Mouse (Mus musculus): ENCODE measurements around the gene Zfp511. TPM values are rescaled to one million over a fixed set of nuclear protein-coding genes. Genes with fewer than 3 reads are reported as not detected.

Gene Zfp511
- polyA plus RNA-seq, 1 experiment, result 43.3 TPM

GRCm38 (mm10) chr7:140011336-140011735 is 24.9 kb upstream of the Zfp511 start:
- H3K4me1 ChIP-seq (ENCODE audit: control insufficient read depth, insufficient read depth, insufficient read length), result no peaks in the 10 kb centered on the region
- no peaks in the 10 kb centered on the region for H3K27me3 ChIP-seq (ENCODE audit: control insufficient read depth, insufficient read depth, low read length)
- H3K36me3 ChIP-seq (ENCODE audit: control insufficient read depth, insufficient read depth, low read length), result no peaks in the 10 kb centered on the region
- no peak for DNase-seq (ENCODE audit: low read depth in 1 of 2, low spot score in 2 of 2)
- WGBS, result 97% methylated on average over 17 of the region's 17 CpGs
- H3K4me3 ChIP-seq (ENCODE audit: extremely low read depth, insufficient read depth, insufficient read length), result no peak overlapping the region
- no peak for TF ChIP-seq CTCF (IDR thresholded peaks at IDR 0.05; ENCODE audit: extremely low read depth, insufficient read depth, insufficient read length, insufficient replicate concordance)
- TF ChIP-seq POLR2A (IDR thresholded peaks at IDR 0.05; ENCODE audit: low read depth, low read length), result no peak
- H3K27ac ChIP-seq (ENCODE audit: insufficient read depth, low read length), result no peak overlapping the region

- H3K4me1 ChIP-seq (ENCODE audit: control insufficient read depth, insufficient read depth, insufficient read length), result peaks cover 1% of the 10 kb centered on the region; the same call in 1 of the 2 replicates
- no peak for DNase-seq (ENCODE audit: low read depth in 1 of 2, low spot score in 2 of 2)
- H3K4me3 ChIP-seq (ENCODE audit: extremely low read depth, insufficient read depth, insufficient read length), result no peak overlapping the region
- TF ChIP-seq CTCF (IDR thresholded peaks at IDR 0.05; ENCODE audit: extremely low read depth, insufficient read depth, insufficient read length, insufficient replicate concordance) (no peak), POLR2A (IDR thresholded peaks at IDR 0.05; ENCODE audit: low read depth, low read length) (no peak)
- no peak overlapping the region for H3K27ac ChIP-seq (ENCODE audit: insufficient read depth, low read length)
- H3K36me3 ChIP-seq (ENCODE audit: control insufficient read depth, insufficient read depth, low read length), result peaks cover 33% of the 10 kb centered on the region
- WGBS, result 97% methylated on average over 12 of the region's 12 CpGs
- no peaks in the 10 kb centered on the region for H3K27me3 ChIP-seq (ENCODE audit: control insufficient read depth, insufficient read depth, low read length)
Observed at GRCm38 (mm10) chr7:140031771-140032170, 4.4 kb upstream of the Zfp511 start.

- Histone ChIP-seq H3K36me3 (ENCODE audit: control insufficient read depth, insufficient read depth, low read length) (peaks cover 33% of the 10 kb centered on the region), H3K4me3 (ENCODE audit: extremely low read depth, insufficient read depth, insufficient read length) (no peak overlapping the region), H3K27ac (ENCODE audit: insufficient read depth, low read length) (no peak overlapping the region), H3K27me3 (ENCODE audit: control insufficient read depth, insufficient read depth, low read length) (no peaks in the 10 kb centered on the region), H3K4me1 (ENCODE audit: control insufficient read depth, insufficient read depth, insufficient read length) (peaks cover 5% of the 10 kb centered on the region; the same call in 1 of the 2 replicates)
- no peak for DNase-seq (ENCODE audit: low read depth in 1 of 2, low spot score in 2 of 2)
- no peak for TF ChIP-seq POLR2A (IDR thresholded peaks at IDR 0.05; ENCODE audit: low read depth, low read length)
- 98% methylated on average over 10 of the region's 10 CpGs for WGBS
Observed at GRCm38 (mm10) chr7:140032366-140032765, 3.8 kb upstream of the Zfp511 start.

- Histone ChIP-seq H3K27me3 (ENCODE audit: control insufficient read depth, insufficient read depth, low read length) (no peaks in the 10 kb centered on the region), H3K36me3 (ENCODE audit: control insufficient read depth, insufficient read depth, low read length) (peaks cover 28% of the 10 kb centered on the region), H3K4me1 (ENCODE audit: control insufficient read depth, insufficient read depth, insufficient read length) (peaks cover 5% of the 10 kb centered on the region; the same call in 1 of the 2 replicates), H3K4me3 (ENCODE audit: extremely low read depth, insufficient read depth, insufficient read length) (no peak overlapping the region), H3K27ac (ENCODE audit: insufficient read depth, low read length) (no peak overlapping the region)
- TF ChIP-seq POLR2A (IDR thresholded peaks at IDR 0.05; ENCODE audit: low read depth, low read length) (no peak), CTCF (IDR thresholded peaks at IDR 0.05; ENCODE audit: extremely low read depth, insufficient read depth, insufficient read length, insufficient replicate concordance) (no peak)
- no peak for DNase-seq (ENCODE audit: low read depth in 1 of 2, low spot score in 2 of 2)
- WGBS, result 95% methylated on average over 9 of the region's 9 CpGs
Observed at GRCm38 (mm10) chr7:140033386-140033785, 2.8 kb upstream of the Zfp511 start.

- no peak for DNase-seq (ENCODE audit: low read depth in 1 of 2, low spot score in 2 of 2)
- peak overlapping the region; percentile 94 for H3K4me3 ChIP-seq (ENCODE audit: extremely low read depth, insufficient read depth, insufficient read length)
- TF ChIP-seq POLR2A (IDR thresholded peaks at IDR 0.05; ENCODE audit: low read depth, low read length), result no peak
- TF ChIP-seq CTCF (IDR thresholded peaks at IDR 0.05; ENCODE audit: extremely low read depth, insufficient read depth, insufficient read length, insufficient replicate concordance), result no peak
- H3K36me3 ChIP-seq (ENCODE audit: control insufficient read depth, insufficient read depth, low read length), result peaks cover 16% of the 10 kb centered on the region
- no peak overlapping the region for H3K27ac ChIP-seq (ENCODE audit: insufficient read depth, low read length)
- no peaks in the 10 kb centered on the region for H3K27me3 ChIP-seq (ENCODE audit: control insufficient read depth, insufficient read depth, low read length)
- peaks cover 5% of the 10 kb centered on the region; the same call in 1 of the 2 replicates for H3K4me1 ChIP-seq (ENCODE audit: control insufficient read depth, insufficient read depth, insufficient read length)
- WGBS, result 14% methylated on average over 7 of the region's 7 CpGs
Observed at GRCm38 (mm10) chr7:140035456-140035855, 735 bp upstream of the Zfp511 start.

- Histone ChIP-seq H3K4me3 (ENCODE audit: extremely low read depth, insufficient read depth, insufficient read length) (no peak overlapping the region), H3K27ac (ENCODE audit: insufficient read depth, low read length) (no peak overlapping the region), H3K4me1 (ENCODE audit: control insufficient read depth, insufficient read depth, insufficient read length) (peaks cover 5% of the 10 kb centered on the region; the same call in 1 of the 2 replicates), H3K27me3 (ENCODE audit: control insufficient read depth, insufficient read depth, low read length) (no peaks in the 10 kb centered on the region), H3K36me3 (ENCODE audit: control insufficient read depth, insufficient read depth, low read length) (peaks cover 12% of the 10 kb centered on the region)
- DNase-seq (ENCODE audit: low read depth in 1 of 2, low spot score in 2 of 2), result no peak
- 56% methylated on average over 3 of the region's 3 CpGs for WGBS
- TF ChIP-seq POLR2A (IDR thresholded peaks at IDR 0.05; ENCODE audit: low read depth, low read length) (no peak), CTCF (IDR thresholded peaks at IDR 0.05; ENCODE audit: extremely low read depth, insufficient read depth, insufficient read length, insufficient replicate concordance) (no peak)
Observed at GRCm38 (mm10) chr7:140037171-140037555, 972 bp downstream of the Zfp511 start.

GRCm38 (mm10) chr7:140042728-140043127 is 6.5 kb downstream of the Zfp511 start:
- 65% methylated on average over 3 of the region's 3 CpGs for WGBS
- no peak for DNase-seq (ENCODE audit: low read depth in 1 of 2, low spot score in 2 of 2)

More at GRCm38 (mm10) chr7:140042728-140043127, 6.5 kb downstream of the Zfp511 start:
- H3K36me3 ChIP-seq (ENCODE audit: control insufficient read depth, insufficient read depth, low read length), result peaks cover 7% of the 10 kb centered on the region; the same call in 1 of the 2 replicates
- H3K27ac ChIP-seq (ENCODE audit: insufficient read depth, low read length), result no peak overlapping the region
- peaks cover 2% of the 10 kb centered on the region; the same call in 1 of the 2 replicates for H3K4me1 ChIP-seq (ENCODE audit: control insufficient read depth, insufficient read depth, insufficient read length)
- no peak overlapping the region for H3K4me3 ChIP-seq (ENCODE audit: extremely low read depth, insufficient read depth, insufficient read length)
- no peak for TF ChIP-seq CTCF (IDR thresholded peaks at IDR 0.05; ENCODE audit: extremely low read depth, insufficient read depth, insufficient read length, insufficient replicate concordance)
- TF ChIP-seq POLR2A (IDR thresholded peaks at IDR 0.05; ENCODE audit: low read depth, low read length), result no peak
- peaks cover under 1% of the 10 kb centered on the region; the same call in 1 of the 2 replicates for H3K27me3 ChIP-seq (ENCODE audit: control insufficient read depth, insufficient read depth, low read length)
